Mouse (Mus musculus): ENCODE measurements around the gene Ctsw.

DNA sequence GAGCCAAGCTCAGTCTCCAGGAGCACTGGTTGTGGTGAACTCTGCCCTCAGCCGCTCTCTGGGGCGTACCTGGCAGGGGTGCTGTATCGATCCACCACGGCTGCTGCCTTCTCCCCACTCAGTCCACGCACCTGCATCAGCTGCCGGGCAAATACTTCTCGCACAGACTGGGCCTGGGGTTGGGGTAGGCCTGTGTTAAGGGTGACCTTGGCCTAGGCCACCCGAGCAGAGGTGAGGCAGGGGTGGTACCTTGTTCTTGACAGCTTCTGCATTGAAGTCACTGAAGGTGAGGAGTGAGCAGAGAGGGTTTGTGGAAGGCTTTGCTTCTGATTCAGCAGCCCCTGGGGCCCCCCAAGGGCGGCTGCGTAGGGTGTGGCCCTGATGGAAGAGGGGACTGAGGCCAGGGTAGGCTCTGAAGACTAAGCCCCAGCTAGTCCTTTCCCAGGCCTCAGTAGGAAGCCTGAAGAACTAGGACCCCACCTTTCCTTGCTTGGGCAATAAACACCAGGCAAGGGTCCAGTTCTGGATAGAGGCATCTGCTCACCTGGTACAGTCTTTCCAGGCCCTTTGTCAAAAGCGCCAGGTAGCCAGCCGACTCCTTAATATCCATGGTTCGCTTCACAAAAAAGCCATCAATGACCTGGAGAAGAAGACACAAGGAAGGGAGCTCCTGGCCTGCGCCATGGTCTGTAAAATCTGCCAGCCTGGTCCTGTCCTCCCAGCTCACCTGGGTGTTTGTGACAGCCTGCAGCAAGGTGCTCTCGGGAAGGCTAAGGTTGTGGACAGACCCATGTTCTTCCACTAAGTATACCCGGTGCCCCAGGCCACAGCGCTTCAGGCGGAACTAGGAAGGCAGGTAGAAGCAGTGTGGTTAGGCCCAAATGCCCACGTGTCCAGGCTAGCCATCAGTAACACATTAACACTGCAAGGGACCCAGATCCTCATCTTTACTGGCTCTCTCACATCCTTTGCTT lies 15.4 kb upstream of the Ctsw start:
- TF ChIP-seq CTCF (IDR thresholded peaks at IDR 0.05; ENCODE audit: borderline replicate concordance, extremely low read depth, insufficient read depth, insufficient read length) (no peak), POLR2A (IDR thresholded peaks at IDR 0.05; ENCODE audit: borderline replicate concordance, extremely low read depth, insufficient read depth, insufficient read length, poor library complexity, severe bottlenecking) (no peak)
